Mouse (Mus musculus): ENCODE measurements around the gene Dag1. TPM values are rescaled to one million over a fixed set of nuclear protein-coding genes. Genes with fewer than 3 reads are reported as not detected.
A peak's percentile ranks its signal among the peaks of the same experiment; 100 is the strongest.
"Not testable (repeated sequence)": the region's sequence is repeated elsewhere in the genome, so short reads cannot be mapped to it uniquely, and the experiment has no call there.

Gene Dag1
- polyA plus RNA-seq, 1 experiment, result 58.1 TPM

DNA sequence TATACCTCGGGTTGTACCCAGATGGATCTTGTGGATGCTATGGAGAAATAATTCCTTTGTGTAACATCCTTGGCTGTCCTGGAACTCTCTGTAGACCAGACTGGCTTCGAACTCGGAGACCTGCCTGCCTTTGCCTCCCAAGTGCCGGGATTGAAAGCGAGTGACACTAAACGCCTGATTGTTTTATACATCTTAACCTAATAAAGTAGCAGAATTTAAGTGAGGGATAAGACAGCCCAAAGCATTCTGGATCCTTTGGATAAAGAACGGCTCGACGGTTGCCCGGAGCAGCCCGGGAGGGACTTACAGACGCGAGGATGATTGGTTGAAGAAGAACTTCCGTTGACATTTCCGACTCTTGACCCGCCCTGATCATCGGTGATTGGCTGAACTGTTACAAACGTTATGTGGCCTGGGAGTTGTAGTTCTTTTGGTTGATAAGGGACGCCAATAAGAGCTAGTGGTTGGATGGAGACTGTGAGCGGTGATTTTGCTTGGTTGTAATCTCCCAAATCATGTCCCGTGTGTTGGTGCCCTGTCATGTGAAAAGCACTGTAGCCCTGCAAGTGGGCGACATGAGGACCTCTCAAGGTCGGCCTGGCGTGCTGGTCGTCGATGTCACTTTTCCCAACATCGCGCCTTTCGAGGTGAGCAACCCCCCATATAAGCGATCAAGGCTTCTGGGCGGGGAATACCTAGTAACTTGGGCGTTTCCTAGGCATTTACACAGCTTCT lies 26.4 kb upstream of the Dag1 start, which contains the start of gene Nicn1:
TSS of gene Nicn1 (plus strand) at position 414 of the 735 bp plus-strand sequence.
- TF ChIP-seq CTCF (IDR thresholded peaks at IDR 0.05; ENCODE audit: borderline replicate concordance, extremely low read depth, insufficient read depth, insufficient read length) (no peak), POLR2A (IDR thresholded peaks at IDR 0.05; ENCODE audit: borderline replicate concordance, extremely low read depth, insufficient read depth, insufficient read length, poor library complexity, severe bottlenecking) (peak; percentile 65; the same call in 1 of the 2 replicates)
- peak; percentile 100 for DNase-seq (ENCODE audit: low read depth)

DNA sequence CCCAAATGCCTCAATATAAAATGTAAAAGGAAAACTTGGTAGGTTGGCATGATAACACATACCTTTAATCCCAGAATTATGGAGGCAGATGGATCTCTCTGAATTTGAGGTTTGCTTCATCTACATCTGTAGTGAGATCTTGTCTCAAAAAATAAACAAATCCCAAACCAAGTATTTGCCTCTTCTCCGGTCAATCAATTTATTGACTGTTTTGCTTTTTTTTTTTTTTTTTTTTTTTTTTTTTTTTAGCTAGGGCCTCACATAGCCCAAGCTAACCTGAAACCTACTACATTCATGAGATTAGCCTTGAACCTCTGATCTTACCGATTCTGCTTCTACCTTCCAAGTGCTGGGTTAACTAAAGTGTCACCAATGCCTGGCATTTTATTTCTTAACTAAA lies 25.6 kb upstream of the Dag1 start:
- no peak for TF ChIP-seq POLR2A (IDR thresholded peaks at IDR 0.05; ENCODE audit: borderline replicate concordance, extremely low read depth, insufficient read depth, insufficient read length, poor library complexity, severe bottlenecking)
- no peak for TF ChIP-seq CTCF (IDR thresholded peaks at IDR 0.05; ENCODE audit: borderline replicate concordance, extremely low read depth, insufficient read depth, insufficient read length)
- DNase-seq (ENCODE audit: low read depth), result no peak

DNA sequence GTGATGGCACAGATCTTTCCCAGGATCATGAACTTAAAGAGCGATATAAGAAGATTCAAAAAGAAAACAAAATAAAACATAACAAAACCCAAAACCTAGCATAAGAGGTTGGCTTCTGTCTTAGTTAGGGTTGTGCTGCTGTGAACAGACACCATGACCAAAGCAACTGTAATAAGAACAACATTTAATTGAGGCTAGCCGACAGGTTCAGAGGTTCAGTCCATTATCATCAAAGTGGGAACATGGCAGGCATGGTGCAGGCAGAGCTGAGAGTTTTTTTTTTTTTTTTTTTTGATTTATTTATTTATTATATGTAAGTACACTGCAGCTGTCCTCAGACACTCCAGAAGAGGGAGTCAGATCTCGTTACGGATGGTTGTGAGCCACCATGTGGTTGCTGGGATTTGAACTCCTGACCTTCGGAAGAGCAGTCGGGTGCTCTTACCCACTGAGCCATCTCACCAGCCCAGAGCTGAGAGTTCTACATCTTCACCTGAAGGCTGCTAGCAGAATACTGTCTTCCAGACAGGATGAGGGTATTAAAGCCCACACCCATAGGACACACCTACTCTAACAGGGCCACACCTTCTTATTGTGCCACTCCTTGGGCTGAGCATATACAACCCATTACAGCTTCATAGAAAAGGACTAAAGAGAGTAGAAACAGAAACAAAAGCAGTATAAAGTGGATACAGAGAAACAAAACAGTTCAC lies 23.9 kb upstream of the Dag1 start:
- not testable (repeated sequence) for DNase-seq (ENCODE audit: low read depth)

DNA sequence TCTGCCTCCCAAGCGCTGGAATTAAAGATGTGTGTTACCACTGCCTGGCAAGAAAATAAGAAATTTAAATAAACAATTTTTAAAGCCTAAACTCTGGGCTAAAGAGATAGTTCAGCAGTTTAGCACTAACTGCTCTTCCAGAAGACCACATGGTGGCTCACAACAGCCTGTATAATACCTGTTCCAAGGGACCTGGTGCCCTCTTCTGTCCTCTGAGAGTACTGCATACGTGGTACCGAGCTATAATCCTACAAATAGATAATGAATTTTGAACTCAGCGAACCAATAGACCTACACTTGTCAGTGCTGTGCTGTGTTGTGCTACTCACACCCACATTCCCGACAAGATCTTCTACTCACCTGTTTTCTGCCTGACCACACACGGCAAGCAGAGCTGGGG lies 20.7 kb upstream of the Dag1 start:
- DNase-seq (ENCODE audit: low read depth), result peak; percentile 86
- TF ChIP-seq POLR2A (IDR thresholded peaks at IDR 0.05; ENCODE audit: borderline replicate concordance, extremely low read depth, insufficient read depth, insufficient read length, poor library complexity, severe bottlenecking) (no peak), CTCF (IDR thresholded peaks at IDR 0.05; ENCODE audit: borderline replicate concordance, extremely low read depth, insufficient read depth, insufficient read length) (peak; percentile 73; the same call in 1 of the 2 replicates)

DNA sequence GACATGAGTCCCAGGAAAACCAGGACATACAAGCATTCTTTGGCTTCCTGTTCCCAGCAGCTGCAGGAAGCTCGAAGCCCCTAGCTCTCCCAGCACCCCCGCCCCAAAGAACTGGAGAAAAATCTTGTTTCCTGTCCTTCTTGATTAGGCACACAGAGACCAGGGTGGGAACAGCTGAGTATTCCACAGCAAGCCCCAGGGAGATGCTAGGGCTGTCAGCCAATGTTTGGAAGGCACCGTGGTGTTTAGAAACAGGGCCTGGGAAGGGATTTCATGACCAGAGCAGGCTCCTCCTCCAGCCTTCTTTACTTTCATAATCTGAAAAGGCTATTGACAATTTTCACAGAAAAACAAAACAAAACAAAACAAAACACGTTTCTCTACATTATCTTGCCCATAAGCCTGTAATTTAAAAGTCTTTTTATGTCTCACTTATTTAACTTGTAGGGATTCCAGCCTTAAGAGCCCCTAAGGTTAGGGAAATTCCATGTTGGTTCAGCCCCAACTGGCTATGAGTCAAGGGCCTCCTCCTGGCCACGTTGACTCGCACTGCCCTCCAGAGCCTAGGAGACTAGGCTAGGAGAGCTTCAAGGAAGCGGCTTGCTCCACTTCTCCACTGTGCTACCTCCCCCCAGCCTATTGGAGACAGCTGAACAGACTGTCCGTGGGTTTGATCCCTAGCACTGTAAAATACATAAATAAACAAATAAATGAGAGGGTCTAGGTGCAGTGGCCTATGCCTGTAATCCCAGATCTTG lies 16.5 kb upstream of the Dag1 start:
- DNase-seq (ENCODE audit: low read depth), result peak; percentile 50
- TF ChIP-seq POLR2A (IDR thresholded peaks at IDR 0.05; ENCODE audit: borderline replicate concordance, extremely low read depth, insufficient read depth, insufficient read length, poor library complexity, severe bottlenecking) (no peak), CTCF (IDR thresholded peaks at IDR 0.05; ENCODE audit: borderline replicate concordance, extremely low read depth, insufficient read depth, insufficient read length) (no peak)

DNA sequence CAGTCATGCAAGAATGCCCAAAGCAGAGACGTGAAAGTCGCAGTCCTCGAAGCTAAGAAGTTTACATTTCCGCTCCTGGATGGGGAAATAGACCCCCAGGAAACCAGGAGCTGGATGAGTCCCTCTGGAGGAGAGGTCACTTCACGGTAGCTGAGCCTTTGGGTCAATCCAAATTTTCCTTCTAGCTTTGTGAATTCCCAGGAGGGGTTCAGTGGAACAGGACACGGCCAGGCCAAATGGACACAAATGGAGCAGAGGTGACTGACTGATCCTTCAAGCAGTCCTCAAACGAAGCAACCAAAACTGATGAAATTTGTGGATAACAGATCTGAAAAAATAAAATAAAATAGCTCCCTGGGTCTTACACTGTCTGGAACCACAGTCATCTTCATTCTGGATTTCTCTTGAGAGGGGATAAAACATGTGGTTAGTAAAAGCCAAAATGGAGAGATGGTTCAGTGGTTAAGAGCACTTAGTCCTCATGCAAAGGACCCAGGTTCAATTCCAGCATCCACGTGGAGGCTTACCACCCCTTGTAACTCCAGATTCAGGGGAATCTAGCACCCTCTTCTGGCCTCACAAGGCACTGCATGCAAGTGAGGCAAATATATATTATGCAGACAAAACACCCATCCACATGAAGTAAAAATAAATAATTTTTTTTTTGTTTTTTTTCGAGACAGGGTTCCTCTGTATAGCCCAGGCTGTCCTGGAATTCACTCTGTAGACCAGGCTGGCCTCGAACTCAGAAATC lies 15.1 kb upstream of the Dag1 start:
- peak; percentile 9 for DNase-seq (ENCODE audit: low read depth)
- TF ChIP-seq POLR2A (IDR thresholded peaks at IDR 0.05; ENCODE audit: borderline replicate concordance, extremely low read depth, insufficient read depth, insufficient read length, poor library complexity, severe bottlenecking) (no peak), CTCF (IDR thresholded peaks at IDR 0.05; ENCODE audit: borderline replicate concordance, extremely low read depth, insufficient read depth, insufficient read length) (peak; percentile 53; the same call in 1 of the 2 replicates)

DNA sequence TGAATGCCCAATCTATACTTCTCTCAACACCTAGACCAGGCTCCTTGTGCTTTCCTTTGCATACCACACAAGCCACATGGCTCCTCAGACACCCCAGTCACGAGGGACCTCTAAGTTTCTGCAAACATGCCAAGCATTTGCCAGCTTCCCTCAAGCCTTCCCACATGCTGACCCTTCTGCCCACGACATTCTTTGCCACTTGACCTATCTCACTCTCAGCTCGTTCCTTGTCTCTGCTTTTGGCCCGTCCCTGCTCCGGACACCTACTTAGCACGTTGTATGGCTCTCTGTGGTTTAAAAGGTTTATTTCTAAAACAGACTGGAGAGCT lies 11.5 kb upstream of the Dag1 start:
- DNase-seq (ENCODE audit: low read depth), result no peak
- TF ChIP-seq POLR2A (IDR thresholded peaks at IDR 0.05; ENCODE audit: borderline replicate concordance, extremely low read depth, insufficient read depth, insufficient read length, poor library complexity, severe bottlenecking), result no peak
- no peak for TF ChIP-seq CTCF (IDR thresholded peaks at IDR 0.05; ENCODE audit: borderline replicate concordance, extremely low read depth, insufficient read depth, insufficient read length)

DNA sequence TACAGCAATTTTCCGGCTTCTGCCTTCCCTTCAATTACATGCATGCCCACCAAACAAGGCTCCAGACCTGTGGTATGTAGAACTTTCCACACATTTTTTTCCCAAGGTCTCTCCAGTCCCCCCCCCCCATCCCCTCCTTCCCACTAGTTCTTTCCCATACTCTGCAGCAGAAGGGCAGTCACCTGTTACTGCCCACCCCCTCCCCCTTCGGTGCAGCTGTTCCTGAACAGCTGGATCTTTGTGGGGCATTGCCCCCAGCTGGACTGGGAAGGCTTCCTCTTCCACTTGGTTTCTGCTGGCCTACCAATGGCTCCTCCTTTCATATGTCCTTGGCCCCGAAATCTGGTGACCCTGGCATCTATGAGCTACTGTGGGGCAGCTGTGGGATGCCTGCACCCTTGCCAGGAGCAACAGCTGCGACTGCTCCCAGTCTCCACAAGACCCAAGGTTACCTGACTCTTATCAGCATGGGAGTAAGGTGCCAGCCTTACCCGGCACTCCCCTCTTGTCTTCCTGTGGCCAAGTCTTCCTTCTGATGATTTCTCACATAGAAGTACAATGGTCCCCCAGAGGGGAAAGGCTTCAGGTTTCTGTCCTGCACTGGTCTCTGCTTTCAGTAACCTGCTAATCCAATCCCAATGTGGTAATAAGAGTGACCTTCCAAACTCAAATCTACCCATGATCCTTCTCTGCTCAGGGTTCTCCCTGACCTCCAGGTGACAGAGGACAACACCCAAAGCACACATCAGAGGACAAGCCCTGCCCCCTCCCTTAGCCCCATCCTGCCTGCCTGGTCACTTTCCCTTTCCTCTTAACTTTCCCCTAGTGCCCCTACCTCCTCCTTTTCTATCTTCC lies 10.9 kb upstream of the Dag1 start:
- TF ChIP-seq POLR2A (IDR thresholded peaks at IDR 0.05; ENCODE audit: borderline replicate concordance, extremely low read depth, insufficient read depth, insufficient read length, poor library complexity, severe bottlenecking), result no peak
- TF ChIP-seq CTCF (IDR thresholded peaks at IDR 0.05; ENCODE audit: borderline replicate concordance, extremely low read depth, insufficient read depth, insufficient read length), result no peak
- DNase-seq (ENCODE audit: low read depth), result no peak

DNA sequence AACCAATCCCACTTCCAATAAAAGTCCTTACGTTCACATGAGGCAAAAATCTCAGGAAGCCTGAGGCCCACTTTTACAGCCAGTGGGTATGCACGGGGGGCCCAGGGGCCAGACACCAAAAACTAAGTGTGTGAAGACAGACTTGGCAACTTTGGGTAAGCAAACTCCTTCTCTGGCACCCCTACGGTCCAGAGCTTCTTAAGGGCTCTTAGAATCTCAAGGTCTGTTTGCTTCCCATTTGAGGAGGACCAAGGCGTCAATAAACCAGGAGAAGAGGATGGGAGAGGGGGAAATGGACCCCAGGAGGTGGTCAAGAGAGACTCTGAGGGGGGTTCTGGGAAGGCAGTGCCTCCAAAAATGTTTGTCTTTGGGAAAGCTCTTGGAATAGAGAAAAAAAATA lies 9.7 kb upstream of the Dag1 start:
- TF ChIP-seq POLR2A (IDR thresholded peaks at IDR 0.05; ENCODE audit: borderline replicate concordance, extremely low read depth, insufficient read depth, insufficient read length, poor library complexity, severe bottlenecking) (no peak), CTCF (IDR thresholded peaks at IDR 0.05; ENCODE audit: borderline replicate concordance, extremely low read depth, insufficient read depth, insufficient read length) (no peak)
- DNase-seq (ENCODE audit: low read depth), result no peak

DNA sequence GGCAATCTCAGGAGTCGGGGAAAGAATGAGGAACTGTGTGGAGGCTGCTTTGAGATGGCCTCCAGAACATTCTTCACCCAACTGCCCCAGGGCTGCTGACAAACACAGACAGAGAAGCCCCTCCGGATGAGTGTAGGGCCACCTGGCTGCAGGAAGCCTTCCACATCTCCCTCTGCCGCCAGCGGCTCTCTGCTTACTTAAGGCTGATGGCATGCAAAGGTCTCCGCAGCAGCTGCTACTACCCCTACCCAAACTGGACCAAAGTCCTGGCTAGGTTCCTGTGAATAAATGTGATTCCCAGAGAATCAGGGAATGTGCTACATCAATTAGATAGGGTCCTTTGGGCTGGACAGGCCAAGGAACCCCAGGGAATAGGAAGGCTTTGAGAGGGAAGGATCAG lies 8.9 kb upstream of the Dag1 start:
- TF ChIP-seq CTCF (IDR thresholded peaks at IDR 0.05; ENCODE audit: borderline replicate concordance, extremely low read depth, insufficient read depth, insufficient read length), result no peak
- no peak for DNase-seq (ENCODE audit: low read depth)

Data from brain, embryonic 14.5 days (tissue).